Mouse (Mus musculus) liver, embryonic 14.5 days (tissue): ENCODE data around the gene Tspan32. TPM values are rescaled to one million over a fixed set of nuclear protein-coding genes. Genes with fewer than 3 reads are reported as not detected.

Source experiments
- ATAC-seq: fragments of 200-750 bp; cut with Nextera tagmentation; 2 replicates; pipeline ENCODE4 v1.8.0; 2017; ENCODE audit warnings: moderate number of reproducible peaks, mild to moderate bottlenecking, moderate library complexity; ENCODE audit not compliant: insufficient read depth
- DNase-seq, 3 experiments: peaks; one replicate each; pipeline ENCODE4 v3.0.0-alpha.2; 2012 to 2013; ENCODE audit warnings: low read depth in 3 of 3, low spot score in 3 of 3
- H3K27ac ChIP-seq: fragments of 300-500 bp; sonication (generic); 2 replicates; pipeline ENCODE4 v1.5.1; 2014; ENCODE audit warnings: moderate library complexity, mild to moderate bottlenecking, control low read depth, inconsistent platforms
- H3K27me3 ChIP-seq: fragments of 300-500 bp; sonication (generic); 2 replicates; pipeline ENCODE4 v1.6.1; 2014; ENCODE audit warnings: mild to moderate bottlenecking, low read length, moderate library complexity; ENCODE audit not compliant: control insufficient read depth, insufficient read depth
- H3K36me3 ChIP-seq: fragments of 300-500 bp; sonication (generic); replicated peaks from 2 replicates; pipeline ENCODE4 v1.6.1; 2014; ENCODE audit warnings: low read depth; ENCODE audit not compliant: control insufficient read depth, insufficient read depth
- H3K4me1 ChIP-seq, 2 experiments: fragments of 200-500 bp in 1 of 2; fragments of 300-500 bp in 1 of 2; sonication (generic) in 1 of 2; replicated peaks; 2 replicates each; pipeline ENCODE4 v1.6.1; 2012 to 2014; ENCODE audit warnings: antibody characterized with exemption in 1 of 2, inconsistent platforms in 1 of 2, low read length in 1 of 2; ENCODE audit not compliant: control insufficient read depth in 2 of 2, insufficient read depth in 2 of 2
- H3K4me2 ChIP-seq: fragments of 300-500 bp; sonication (generic); 2 replicates; pipeline ENCODE4 v1.6.1; 2014; ENCODE audit warnings: low read depth, mild to moderate bottlenecking, control low read depth, moderate library complexity
- H3K4me3 ChIP-seq, 2 experiments: fragments of 200-500 bp in 1 of 2; fragments of 300-500 bp in 1 of 2; sonication (generic) in 1 of 2; 2 replicates each; pipeline ENCODE4 v1.5.1; 2012 to 2014; ENCODE audit warnings: low read depth in 2 of 2, low read length in 2 of 2, mild to moderate bottlenecking in 2 of 2, control low read depth in 1 of 2, inconsistent platforms in 1 of 2, moderate library complexity in 1 of 2; ENCODE audit not compliant: insufficient read depth in 1 of 2
- H3K9ac ChIP-seq: fragments of 300-500 bp; sonication (generic); replicated peaks from 2 replicates; pipeline ENCODE4 v1.6.1; 2014; ENCODE audit warnings: mild to moderate bottlenecking, control low read depth, moderate library complexity
- H3K9me3 ChIP-seq: fragments of 300-500 bp; sonication (generic); 2 replicates; pipeline ENCODE4 v1.6.1; 2016; ENCODE audit warnings: low read length, mixed read lengths; ENCODE audit not compliant: control insufficient read depth
- CTCF ChIP-seq: IDR thresholded peaks from 2 replicates; pipeline ENCODE4 v1.5.1; 2016; ENCODE audit warnings: antibody characterized with exemption, low read depth, control low read depth
- EP300 ChIP-seq: IDR thresholded peaks from 2 replicates; pipeline ENCODE4 v1.6.1; 2016; ENCODE audit warnings: antibody characterized with exemption, low read depth
- WGBS: fragments of 180-500 bp; shearing (Covaris S2); extraction: QIAGEN DNeasy Blood & Tissue Kit; methylation state at CpG from one replicate; pipeline ENCODE4 v1.1.7; 2014; ENCODE audit not compliant: insufficient replicate concordance; 5-methylcytosine and 5-hydroxymethylcytosine counted together
- polyA plus RNA-seq, 2 experiments: library from polyadenylated mRNA; depleted of rRNA in 1 of 2; stranded (reverse) in 1 of 2; unstranded in 1 of 2; fragments of >200 nt; fragmentation: Nextera tagmentation in 1 of 2; extraction: Ambion mirVana in 1 of 2; gene quantifications; 2 replicates each; pipeline versions ENCODE4 v1.2.1 to v1.2.3; 2012 to 2014

The Tspan32 gene
- polyA plus RNA-seq, 2 experiments: 47.7 to 78.4 TPM

- no peaks in the 10 kb centered on the region for H3K9me3 ChIP-seq
- WGBS: under 1% methylated on average over 90 of the region's 90 CpGs
- no peaks in the 10 kb centered on the region for H3K4me1 ChIP-seq
- peak overlapping the region; percentile 58 for H3K4me2 ChIP-seq
- TF ChIP-seq EP300 (no peak), CTCF (no peak)
- H3K27me3 ChIP-seq: peaks cover 63% of the 10 kb centered on the region
- ATAC-seq (peak; percentile 30; the same call in 1 of the 2 replicates), DNase-seq (peak in 1 of 3 experiments; percentile 11)
- H3K9ac ChIP-seq: no peak overlapping the region
- peak overlapping the region; percentile 20 to 42 for H3K4me3 ChIP-seq
- no peaks in the 10 kb centered on the region for H3K36me3 ChIP-seq
- no peak overlapping the region for H3K27ac ChIP-seq
Observed at GRCm38 (mm10) chr7:142967884-142968808, 36.7 kb upstream of the Tspan32 start.

- no peaks in the 10 kb centered on the region for H3K9me3 ChIP-seq
Observed at GRCm38 (mm10) chr7:142968809-142969511, 35.9 kb upstream of the Tspan32 start, which contains the start of gene Ascl2. Gene Ascl2, minus strand, starts transcription at chr7:142969264.

GRCm38 (mm10) chr7:142981908-142982307 is 22.9 kb upstream of the Tspan32 start:
- H3K4me1 ChIP-seq: peaks cover 0 to 1% of the 10 kb centered on the region in 2 experiments; a peak in 2 of 4 replicates
- no peak overlapping the region for H3K9ac ChIP-seq
- H3K27ac ChIP-seq: no peak overlapping the region
- WGBS: 34% methylated on average over 4 of the region's 4 CpGs
- H3K4me3 ChIP-seq: no peak overlapping the region
- TF ChIP-seq EP300: no peak
- no peak overlapping the region for H3K4me2 ChIP-seq
- DNase-seq: no peak
- no peaks in the 10 kb centered on the region for H3K36me3 ChIP-seq
- no peaks in the 10 kb centered on the region for H3K9me3 ChIP-seq
- ATAC-seq: no peak
- no peaks in the 10 kb centered on the region; the same call in 1 of the 2 replicates for H3K27me3 ChIP-seq

More at GRCm38 (mm10) chr7:142968809-142969511, 35.9 kb upstream of the Tspan32 start, which contains the start of gene Ascl2:
- H3K36me3 ChIP-seq: no peaks in the 10 kb centered on the region
- DNase-seq (no peak), ATAC-seq (no peak; the same call in 1 of the 2 replicates)
- peaks cover 63% of the 10 kb centered on the region for H3K27me3 ChIP-seq
- H3K27ac ChIP-seq: no peak within 1 kb of the TSS
- WGBS: 4% methylated on average over 51 of the region's 51 CpGs
- peak within 1 kb of the TSS; percentile 20 to 42 for H3K4me3 ChIP-seq
- TF ChIP-seq CTCF (no peak), EP300 (no peak)
- no peak within 1 kb of the TSS for H3K9ac ChIP-seq
- H3K4me2 ChIP-seq: peak within 1 kb of the TSS; percentile 58
- no peaks in the 10 kb centered on the region for H3K4me1 ChIP-seq

GRCm38 (mm10) chr7:142985146-142985545 is 19.7 kb upstream of the Tspan32 start:
- ATAC-seq (no peak), DNase-seq (no peak)
- TF ChIP-seq CTCF: no peak
- TF ChIP-seq EP300: no peak
- no peak overlapping the region for H3K27ac ChIP-seq
- no peaks in the 10 kb centered on the region for H3K9me3 ChIP-seq
- peaks cover 11 to 20% of the 10 kb centered on the region in 2 experiments for H3K4me1 ChIP-seq
- no peaks in the 10 kb centered on the region for H3K36me3 ChIP-seq
- 79% methylated on average over 4 of the region's 4 CpGs for WGBS
- no peaks in the 10 kb centered on the region; the same call in 1 of the 2 replicates for H3K27me3 ChIP-seq
- no peak overlapping the region for H3K4me3 ChIP-seq
- H3K9ac ChIP-seq: no peak overlapping the region
- H3K4me2 ChIP-seq: no peak overlapping the region
